Mouse (Mus musculus) heart, embryonic 10.5 days (tissue): ENCODE results near the gene Cnot10. TPM values are rescaled to one million over a fixed set of nuclear protein-coding genes. Genes with fewer than 3 reads are reported as not detected.
"Not testable (repeated sequence)": the region's sequence is repeated elsewhere in the genome, so short reads cannot be mapped to it uniquely, and the experiment has no call there.

Source experiments
- DNase-seq: peaks from one replicate; pipeline ENCODE4 v3.0.0-alpha.2; 2017; ENCODE audit warnings: low spot score
- H3K27ac ChIP-seq: fragments of 300-500 bp; sonication (generic); 2 replicates; pipeline ENCODE4 v1.5.1; 2016; ENCODE audit warnings: mild to moderate bottlenecking
- H3K27me3 ChIP-seq: fragments of 300-500 bp; sonication (generic); 2 replicates; pipeline ENCODE4 v1.6.1; 2016; ENCODE audit warnings: mild to moderate bottlenecking; ENCODE audit not compliant: poor library complexity, insufficient read depth, severe bottlenecking
- H3K36me3 ChIP-seq: fragments of 300-500 bp; sonication (generic); 2 replicates; pipeline ENCODE4 v1.6.1; 2016; ENCODE audit warnings: mild to moderate bottlenecking, moderate library complexity
- H3K4me1 ChIP-seq: fragments of 300-500 bp; sonication (generic); 2 replicates; pipeline ENCODE4 v1.6.1; 2016; ENCODE audit warnings: mild to moderate bottlenecking
- H3K4me3 ChIP-seq: fragments of 300-500 bp; sonication (generic); 2 replicates; pipeline ENCODE4 v1.5.1; 2016; ENCODE audit warnings: mild to moderate bottlenecking, moderate library complexity
- H3K9me3 ChIP-seq: fragments of 300-500 bp; sonication (generic); 2 replicates; pipeline ENCODE4 v1.6.1; 2016; ENCODE audit warnings: mild to moderate bottlenecking, moderate library complexity
- WGBS: fragments of 180-500 bp; shearing (Covaris S2); methylation state at CpG from one replicate; pipeline ENCODE4 v1.1.7; 2016; 5-methylcytosine and 5-hydroxymethylcytosine counted together
- polyA plus RNA-seq: library from polyadenylated mRNA; unstranded; fragments of >200 nt; fragmentation: Nextera tagmentation; extraction: Ambion mirVana; gene quantifications from 2 replicates; pipeline ENCODE4 v1.2.1, GENCODE M21; 2016

The Cnot10 gene
- polyA plus RNA-seq, 1 experiment from 2014 or later = 53.3 TPM

- no peaks in the 10 kb centered on the region for H3K9me3 ChIP-seq
- H3K27me3 ChIP-seq = no peaks in the 10 kb centered on the region; the same call in 1 of the 2 replicates
- 67% methylated on average over 5 of the region's 5 CpGs for WGBS
- peaks cover 22% of the 10 kb centered on the region for H3K4me1 ChIP-seq
- no peak overlapping the region for H3K4me3 ChIP-seq
- DNase-seq = no peak
- no peaks in the 10 kb centered on the region for H3K36me3 ChIP-seq
- H3K27ac ChIP-seq = no peak overlapping the region
These were observed 29.0 kb upstream of the Cnot10 start for GRCm38 (mm10) chr9:114669011-114669410.

GRCm38 (mm10) chr9:114668047-114668446, 28.1 kb upstream of the Cnot10 start:
- WGBS = 58% methylated on average over 4 of the region's 4 CpGs
- peak overlapping the region; percentile 43; the same call in 1 of the 2 replicates for H3K27ac ChIP-seq

GRCm38 (mm10) chr9:114666858-114667257, 26.9 kb upstream of the Cnot10 start:
- 72% methylated on average over 10 of the region's 10 CpGs for WGBS
- no peak for DNase-seq
- H3K27ac ChIP-seq = no peak overlapping the region

More at GRCm38 (mm10) chr9:114668047-114668446, 28.1 kb upstream of the Cnot10 start:
- no peaks in the 10 kb centered on the region; the same call in 1 of the 2 replicates for H3K27me3 ChIP-seq
- H3K9me3 ChIP-seq = no peaks in the 10 kb centered on the region
- no peak overlapping the region for H3K4me3 ChIP-seq
- no peaks in the 10 kb centered on the region for H3K36me3 ChIP-seq
- no peak for DNase-seq
- peaks cover 15% of the 10 kb centered on the region for H3K4me1 ChIP-seq

GRCm38 (mm10) chr9:114663782-114664181, 23.8 kb upstream of the Cnot10 start:
- H3K27ac ChIP-seq = no peak overlapping the region; the same call in 1 of the 2 replicates
- 76% methylated on average over 11 of the region's 11 CpGs for WGBS
- no peaks in the 10 kb centered on the region for H3K36me3 ChIP-seq
- H3K4me1 ChIP-seq = peaks cover 10% of the 10 kb centered on the region
- no peak overlapping the region for H3K4me3 ChIP-seq
- H3K9me3 ChIP-seq = no peaks in the 10 kb centered on the region
- H3K27me3 ChIP-seq = no peaks in the 10 kb centered on the region; the same call in 1 of the 2 replicates
- DNase-seq = no peak

More at GRCm38 (mm10) chr9:114666858-114667257, 26.9 kb upstream of the Cnot10 start:
- peaks cover 10% of the 10 kb centered on the region for H3K4me1 ChIP-seq
- H3K9me3 ChIP-seq = no peaks in the 10 kb centered on the region
- H3K36me3 ChIP-seq = no peaks in the 10 kb centered on the region
- H3K27me3 ChIP-seq = no peaks in the 10 kb centered on the region; the same call in 1 of the 2 replicates
- no peak overlapping the region for H3K4me3 ChIP-seq

- Histone ChIP-seq H3K27me3 (no peaks in the 10 kb centered on the region), H3K9me3 (no peaks in the 10 kb centered on the region), H3K4me3 (no peak overlapping the region), H3K27ac (no peak overlapping the region), H3K36me3 (no peaks in the 10 kb centered on the region), H3K4me1 (peaks cover 3% of the 10 kb centered on the region)
- 41% methylated on average over 7 of the region's 7 CpGs for WGBS
- no peak for DNase-seq
These were observed 22.0 kb upstream of the Cnot10 start for GRCm38 (mm10) chr9:114661991-114662390.

GRCm38 (mm10) chr9:114660983-114661382, 21.0 kb upstream of the Cnot10 start:
- Histone ChIP-seq H3K9me3 (no peaks in the 10 kb centered on the region), H3K4me3 (no peak overlapping the region), H3K27ac (no peak overlapping the region), H3K27me3 (no peaks in the 10 kb centered on the region), H3K4me1 (peaks cover 3% of the 10 kb centered on the region; the same call in 1 of the 2 replicates), H3K36me3 (no peaks in the 10 kb centered on the region)
- DNase-seq = no peak
- 75% methylated on average over 6 of the region's 6 CpGs for WGBS

GRCm38 (mm10) chr9:114660506-114660905, 20.5 kb upstream of the Cnot10 start:
- H3K27me3 ChIP-seq = no peaks in the 10 kb centered on the region
- no peak overlapping the region for H3K4me3 ChIP-seq
- no peaks in the 10 kb centered on the region for H3K9me3 ChIP-seq
- 84% methylated on average over 6 of the region's 6 CpGs for WGBS
- DNase-seq = no peak
- H3K27ac ChIP-seq = no peak overlapping the region
- no peaks in the 10 kb centered on the region for H3K36me3 ChIP-seq
- peaks cover 3% of the 10 kb centered on the region; the same call in 1 of the 2 replicates for H3K4me1 ChIP-seq

GRCm38 (mm10) chr9:114656701-114657100, 16.7 kb upstream of the Cnot10 start:
- H3K36me3 ChIP-seq = no peaks in the 10 kb centered on the region
- H3K27ac ChIP-seq = no peak overlapping the region
- WGBS = 73% methylated on average over 3 of the region's 3 CpGs
- no peak overlapping the region for H3K4me3 ChIP-seq
- no peak for DNase-seq
- no peaks in the 10 kb centered on the region for H3K9me3 ChIP-seq
- H3K4me1 ChIP-seq = no peaks in the 10 kb centered on the region
- no peaks in the 10 kb centered on the region for H3K27me3 ChIP-seq

GRCm38 (mm10) chr9:114655356-114655755, 15.4 kb upstream of the Cnot10 start:
- DNase-seq = no peak
- H3K4me3 ChIP-seq = no peak overlapping the region
- no peaks in the 10 kb centered on the region for H3K36me3 ChIP-seq
- H3K27me3 ChIP-seq = no peaks in the 10 kb centered on the region
- H3K27ac ChIP-seq = no peak overlapping the region
- 82% methylated on average over 4 of the region's 4 CpGs for WGBS
- H3K9me3 ChIP-seq = no peaks in the 10 kb centered on the region
- no peaks in the 10 kb centered on the region for H3K4me1 ChIP-seq

GRCm38 (mm10) chr9:114650938-114651634, 11.1 kb upstream of the Cnot10 start:
- H3K4me3 ChIP-seq = 0 out of 2 replicates have a peak overlapping the region, but pooled peaks have one; percentile 1
- no peaks in the 10 kb centered on the region for H3K36me3 ChIP-seq
- no peaks in the 10 kb centered on the region for H3K4me1 ChIP-seq
- H3K9me3 ChIP-seq = no peaks in the 10 kb centered on the region
- no peaks in the 10 kb centered on the region for H3K27me3 ChIP-seq
- H3K27ac ChIP-seq = no peak overlapping the region
- 56% methylated on average over 21 of the region's 21 CpGs for WGBS
- DNase-seq = no peak

GRCm38 (mm10) chr9:114649371-114649770, 9.4 kb upstream of the Cnot10 start:
- Histone ChIP-seq H3K27me3 (no peaks in the 10 kb centered on the region), H3K4me3 (no peak overlapping the region), H3K9me3 (no peaks in the 10 kb centered on the region), H3K36me3 (no peaks in the 10 kb centered on the region), H3K27ac (no peak overlapping the region), H3K4me1 (no peaks in the 10 kb centered on the region)
- WGBS = 60% methylated on average over 5 of the region's 5 CpGs
- DNase-seq = no peak

GRCm38 (mm10) chr9:114648472-114648871, 8.5 kb upstream of the Cnot10 start:
- H3K4me1 ChIP-seq, H3K27me3 ChIP-seq, DNase-seq, H3K27ac ChIP-seq, H3K4me3 ChIP-seq, H3K9me3 ChIP-seq, H3K36me3 ChIP-seq: not testable (repeated sequence)
- WGBS = 50% methylated on average over 9 of the region's 9 CpGs

- H3K4me3 ChIP-seq = no peak overlapping the region
- no peaks in the 10 kb centered on the region for H3K36me3 ChIP-seq
- H3K27ac ChIP-seq = no peak overlapping the region
- no peaks in the 10 kb centered on the region for H3K4me1 ChIP-seq
- H3K9me3 ChIP-seq = no peaks in the 10 kb centered on the region
- no peak for DNase-seq
- H3K27me3 ChIP-seq = peaks cover 13% of the 10 kb centered on the region
- WGBS = 76% methylated on average over 28 of the region's 28 CpGs
These were observed 7.8 kb upstream of the Cnot10 start for GRCm38 (mm10) chr9:114647506-114648432.
